Mouse (Mus musculus): ENCODE measurements at regions not wholly inside any gene's neighbourhood (a gene's known extent, or its start where the extent isn't known, plus 50 kb on each side); places are given as distances from the start of the nearest gene placed in this dataset.

- TF ChIP-seq CTCF (IDR thresholded peaks at IDR 0.05; ENCODE audit: borderline replicate concordance, insufficient read depth, low read length) (no peak), POLR2A (IDR thresholded peaks at IDR 0.05; ENCODE audit: low read depth, low read length) (no peak)
Observed at GRCm38 (mm10) chrX:77361106-77361505, 149.7 kb upstream of the Tbl1x start.

Data from embryonic fibroblast, embryonic 13.5 days (primary cell).